Mouse (Mus musculus) brain, embryonic 14.5 days (tissue): Measurements from ENCODE around the gene Pawr.
"Not testable (repeated sequence)": the region's sequence is repeated elsewhere in the genome, so short reads cannot be mapped to it uniquely, and the experiment has no call there.

Source experiments
- CTCF ChIP-seq: fragments of 200-500 bp; IDR thresholded peaks from 2 replicates; pipeline ENCODE4 v1.5.1; 2012; ENCODE audit warnings: inconsistent platforms, mild to moderate bottlenecking, moderate library complexity, borderline replicate concordance; ENCODE audit not compliant: insufficient read depth, insufficient read length; ENCODE audit errors: extremely low read depth
- POLR2A ChIP-seq: fragments of 200-500 bp; IDR thresholded peaks from 2 replicates; pipeline ENCODE4 v1.6.1; 2012; ENCODE audit warnings: mild to moderate bottlenecking, inconsistent platforms, borderline replicate concordance; ENCODE audit not compliant: poor library complexity, insufficient read depth, insufficient read length, severe bottlenecking; ENCODE audit errors: extremely low read depth

- not testable (repeated sequence) for TF ChIP-seq CTCF, POLR2A
Measured at GRCm38 (mm10) chr10:108346301-108346700, 14.4 kb downstream of the Pawr start.
